Mouse (Mus musculus): ENCODE data around the gene Arhgap32.

- TF ChIP-seq CTCF (IDR thresholded peaks at IDR 0.05; ENCODE audit: extremely low read depth, insufficient read depth, insufficient read length, insufficient replicate concordance), result peak; percentile 37; the same call in 1 of the 2 replicates
- no peak for TF ChIP-seq POLR2A (IDR thresholded peaks at IDR 0.05; ENCODE audit: low read depth, low read length)
These were observed 156.0 kb downstream of the Arhgap32 start for GRCm38 (mm10) chr9:32271896-32272444.
